Mouse (Mus musculus) heart, embryonic 14.5 days (tissue): ENCODE measurements around the gene Clec2h. TPM values are rescaled to one million over a fixed set of nuclear protein-coding genes. Genes with fewer than 3 reads are reported as not detected.

Experiments used
- ATAC-seq: fragments of 200-750 bp; cut with Nextera tagmentation; 2 replicates; pipeline ENCODE4 v1.8.0; 2017; ENCODE audit warnings: low read depth, moderate TSS enrichment; ENCODE audit not compliant: insufficient number of reproducible peaks, insufficient read depth, low FRiP score
- H3K27ac ChIP-seq, 2 experiments: fragments of 200-500 bp in 1 of 2; fragments of 300-500 bp in 1 of 2; sonication (generic) in 1 of 2; replicated peaks in 1 of 2; 2 replicates each; pipeline ENCODE4 v1.5.1; 2012 to 2014; ENCODE audit warnings: low read depth in 2 of 2, low read length in 2 of 2, control low read depth in 1 of 2, mild to moderate bottlenecking in 1 of 2, mixed read lengths in 1 of 2; ENCODE audit not compliant: control insufficient read depth in 1 of 2, insufficient read depth in 1 of 2
- H3K27me3 ChIP-seq: fragments of 300-500 bp; sonication (generic); 2 replicates; pipeline ENCODE4 v1.6.1; 2014; ENCODE audit warnings: mild to moderate bottlenecking, low read length, control low read depth; ENCODE audit not compliant: control insufficient read depth, insufficient read depth
- H3K36me3 ChIP-seq: fragments of 300-500 bp; sonication (generic); 2 replicates; pipeline ENCODE4 v1.6.1; 2014; ENCODE audit warnings: mild to moderate bottlenecking, control low read depth, low read length, mixed read lengths; ENCODE audit not compliant: control insufficient read depth, insufficient read depth
- H3K4me1 ChIP-seq, 2 experiments: fragments of 200-500 bp in 1 of 2; fragments of 300-500 bp in 1 of 2; sonication (generic) in 1 of 2; 2 replicates each; pipeline ENCODE4 v1.6.1; 2012 to 2014; ENCODE audit warnings: low read length in 2 of 2, control low read depth in 1 of 2, mixed read lengths in 1 of 2; ENCODE audit not compliant: control insufficient read depth in 2 of 2, insufficient read depth in 2 of 2
- H3K4me2 ChIP-seq: fragments of 300-500 bp; sonication (generic); 2 replicates; pipeline ENCODE4 v1.6.1; 2014; ENCODE audit warnings: mild to moderate bottlenecking, low read length
- H3K4me3 ChIP-seq, 2 experiments: fragments of 200-500 bp in 1 of 2; fragments of 300-500 bp in 1 of 2; sonication (generic) in 1 of 2; 2 replicates each; pipeline ENCODE4 v1.5.1; 2012 to 2014; ENCODE audit warnings: low read length in 2 of 2, mild to moderate bottlenecking in 2 of 2, control low read depth in 1 of 2, low read depth in 1 of 2, moderate library complexity in 1 of 2; ENCODE audit not compliant: control insufficient read depth in 1 of 2, insufficient read depth in 1 of 2
- H3K9ac ChIP-seq: fragments of 300-500 bp; sonication (generic); 2 replicates; pipeline ENCODE4 v1.6.1; 2014; ENCODE audit warnings: mild to moderate bottlenecking, low read length
- H3K9me3 ChIP-seq: fragments of 300-500 bp; sonication (generic); 2 replicates; pipeline ENCODE4 v1.6.1; 2016; ENCODE audit warnings: low read length, control low read depth; ENCODE audit not compliant: control insufficient read depth
- WGBS: fragments of 180-500 bp; shearing (Covaris S2); extraction: QIAGEN DNeasy Blood & Tissue Kit; methylation state at CpG from one replicate; pipeline ENCODE4 v1.1.7; 2014; 5-methylcytosine and 5-hydroxymethylcytosine counted together
- polyA plus RNA-seq: library from polyadenylated mRNA; unstranded; fragments of >200 nt; fragmentation: Nextera tagmentation; extraction: Ambion mirVana; gene quantifications from 2 replicates; pipeline ENCODE4 v1.2.1, GENCODE M21; 2014

Gene Clec2h
- polyA plus RNA-seq, 1 experiment from 2014 or later, result not detected

GRCm38 (mm10) chr6:128652938-128653337, 9.2 kb upstream of the Clec2h start:
- 88% methylated on average over 1 of the region's 1 CpGs for WGBS

DNA sequence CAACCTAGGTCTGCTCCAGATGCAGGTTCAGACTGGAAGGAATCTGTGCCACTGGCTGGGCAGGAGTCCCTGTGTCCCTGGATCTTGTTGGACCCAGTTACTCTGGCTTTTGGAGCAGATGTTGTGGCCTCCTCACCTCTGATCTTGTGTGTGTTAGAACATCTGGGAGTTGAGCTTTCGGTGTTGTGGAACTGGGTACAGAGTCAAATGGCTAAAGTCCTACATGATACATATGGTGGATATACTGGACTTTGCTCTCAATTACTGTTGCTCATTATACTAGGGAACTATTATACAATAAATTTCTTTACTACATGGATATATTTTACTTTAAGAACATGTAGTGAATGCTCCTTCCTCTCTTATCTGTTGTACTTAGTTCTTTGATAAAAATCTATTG, 936 bp upstream of the Clec2h start:
- H3K27ac ChIP-seq, result no peak overlapping the region
- no peaks in the 10 kb centered on the region for H3K4me1 ChIP-seq
- H3K4me3 ChIP-seq, result no peak overlapping the region
- no peaks in the 10 kb centered on the region for H3K36me3 ChIP-seq
- no peaks in the 10 kb centered on the region for H3K9me3 ChIP-seq
- H3K27me3 ChIP-seq, result no peaks in the 10 kb centered on the region
- no peak for ATAC-seq
- WGBS, result 88% methylated on average over 1 of the region's 1 CpGs
- H3K4me2 ChIP-seq, result no peak overlapping the region
- H3K9ac ChIP-seq, result no peak overlapping the region

More at GRCm38 (mm10) chr6:128652938-128653337, 9.2 kb upstream of the Clec2h start:
- Histone ChIP-seq H3K4me1 (peaks cover 0 to 5% of the 10 kb centered on the region in 2 experiments; a peak in 1 of 4 replicates), H3K27me3 (no peaks in the 10 kb centered on the region), H3K9me3 (no peaks in the 10 kb centered on the region), H3K9ac (no peak overlapping the region), H3K36me3 (no peaks in the 10 kb centered on the region), H3K27ac (no peak overlapping the region), H3K4me2 (no peak overlapping the region), H3K4me3 (no peak overlapping the region)
- ATAC-seq, result no peak

- no peak overlapping the region for H3K4me2 ChIP-seq
- 48% methylated on average over 4 of the region's 4 CpGs for WGBS
- H3K4me1 ChIP-seq, result no peaks in the 10 kb centered on the region
- H3K27me3 ChIP-seq, result no peaks in the 10 kb centered on the region
- H3K9me3 ChIP-seq, result peaks cover 3% of the 10 kb centered on the region; the same call in 1 of the 2 replicates
- no peak overlapping the region for H3K9ac ChIP-seq
- no peaks in the 10 kb centered on the region for H3K36me3 ChIP-seq
- H3K27ac ChIP-seq, result no peak overlapping the region
- no peak overlapping the region for H3K4me3 ChIP-seq
- no peak for ATAC-seq
Measured at GRCm38 (mm10) chr6:128669936-128670335, 7.8 kb downstream of the Clec2h start.

- Histone ChIP-seq H3K4me2 (no peak overlapping the region), H3K36me3 (no peaks in the 10 kb centered on the region), H3K4me1 (no peaks in the 10 kb centered on the region), H3K4me3 (no peak overlapping the region), H3K9ac (no peak overlapping the region), H3K27me3 (no peaks in the 10 kb centered on the region), H3K27ac (no peak overlapping the region), H3K9me3 (no peaks in the 10 kb centered on the region)
- ATAC-seq, result no peak
Measured at GRCm38 (mm10) chr6:128679574-128679973, 17.4 kb downstream of the Clec2h start.

DNA sequence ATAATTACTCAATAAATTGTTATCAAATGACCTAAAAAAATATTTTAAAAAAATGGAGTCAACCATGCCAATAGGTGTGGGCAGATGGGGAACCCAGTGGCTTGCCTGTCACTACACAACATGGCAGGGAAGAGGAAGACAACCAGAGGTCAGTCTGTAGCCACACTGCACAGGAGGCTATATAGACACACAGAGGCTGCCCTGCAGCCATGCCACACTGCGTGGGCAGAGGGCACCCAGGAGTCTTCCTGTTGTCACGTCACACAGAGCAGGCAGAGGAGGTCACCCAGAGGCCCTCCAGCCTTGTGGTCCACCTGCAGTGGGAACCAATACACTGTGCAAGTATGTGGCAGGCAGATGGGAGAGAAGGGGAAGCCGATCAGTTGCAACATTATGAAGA, 39.5 kb downstream of the Clec2h start:
- WGBS, result 74% methylated on average over 3 of the region's 3 CpGs
- no peaks in the 10 kb centered on the region for H3K27me3 ChIP-seq
- no peak for ATAC-seq
- H3K4me2 ChIP-seq, result no peak overlapping the region
- no peaks in the 10 kb centered on the region for H3K4me1 ChIP-seq
- H3K9me3 ChIP-seq, result no peaks in the 10 kb centered on the region
- no peak overlapping the region for H3K9ac ChIP-seq
- H3K4me3 ChIP-seq, result no peak overlapping the region
- no peaks in the 10 kb centered on the region for H3K36me3 ChIP-seq
- no peak overlapping the region for H3K27ac ChIP-seq

- 74% methylated on average over 4 of the region's 4 CpGs for WGBS
- H3K4me3 ChIP-seq, result no peak within 1 kb of the TSS
- H3K36me3 ChIP-seq, result no peaks in the 10 kb centered on the region
- H3K27ac ChIP-seq, result no peak within 1 kb of the TSS
- H3K9ac ChIP-seq, result no peak within 1 kb of the TSS
- no peak for ATAC-seq
- no peaks in the 10 kb centered on the region for H3K9me3 ChIP-seq
- no peaks in the 10 kb centered on the region for H3K27me3 ChIP-seq
- H3K4me1 ChIP-seq, result no peaks in the 10 kb centered on the region
- no peak within 1 kb of the TSS for H3K4me2 ChIP-seq
Measured at GRCm38 (mm10) chr6:128722959-128723358, 60.8 kb downstream of the Clec2h start, which contains the start of gene Klrb1. TSS of gene Klrb1 (minus strand) at chr6:128723059.

Other genes starting within 250 kb of the Clec2h start
- gene Itfg2, start 237.5 kb upstream of the Clec2h start, polyA plus RNA-seq, result 28.4 and 28.6 TPM in 2 replicates
- 220 and 251 TPM in 2 replicates for gene Fkbp4, start 223.7 kb upstream of the Clec2h start, polyA plus RNA-seq
- 0.43 and 0.77 TPM in 2 replicates for gene Pzp, start 135.7 kb upstream of the Clec2h start, polyA plus RNA-seq
- gene A2ml1, start 80.8 kb upstream of the Clec2h start, polyA plus RNA-seq, result 0.16 and 0.47 TPM in 2 replicates
- gene Klrb1a, start 38.9 kb upstream of the Clec2h start, polyA plus RNA-seq, result not detected in 2 replicates
- gene Klrb1, start 60.7 kb downstream of the Clec2h start, polyA plus RNA-seq, result not detected in 2 replicates
- gene Klrb1c, start 126.8 kb downstream of the Clec2h start, polyA plus RNA-seq, result not detected in 2 replicates
- gene Gm44511, start 163.9 kb downstream of the Clec2h start, polyA plus RNA-seq, result not detected in 2 replicates
- gene Klrb1b, start 163.9 kb downstream of the Clec2h start, polyA plus RNA-seq, result not detected in 2 replicates
- 0.08 TPM in 1 of 2 replicates, not detected in the other for gene Clec2i, start 225.2 kb downstream of the Clec2h start, polyA plus RNA-seq
- 0.34 TPM in 1 of 2 replicates, not detected in the other for gene BC035044, start 228.7 kb downstream of the Clec2h start, polyA plus RNA-seq